In the genomic region with DNA sequence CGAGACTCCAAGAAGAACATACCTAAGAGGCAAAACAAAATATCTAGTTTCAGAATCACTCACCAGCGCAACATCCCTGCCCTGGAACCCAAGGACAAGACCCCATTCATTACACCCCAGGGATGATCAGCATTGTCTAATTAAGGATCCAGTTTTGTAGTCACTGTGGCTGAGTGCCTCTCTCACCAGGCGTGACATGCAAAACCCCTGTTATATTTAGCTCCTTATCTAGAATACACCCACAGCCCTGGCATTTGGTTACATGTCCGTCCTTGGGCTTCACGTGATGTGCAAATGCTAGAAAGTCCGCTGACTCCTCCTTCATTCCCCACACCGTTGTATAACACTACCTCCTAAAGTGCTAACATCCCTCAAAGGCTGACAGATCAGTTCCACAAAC, we compare ENCODE assay signal across 16 mouse cellular contexts. TPM values are rescaled to one million over a fixed set of nuclear protein-coding genes. Genes with fewer than 3 reads are reported as not detected.
DNase-seq lines count a peak whose midpoint lies in the region; ATAC-seq and TF ChIP-seq lines count a peak whose summit lies in the region.
"Had no signal": no experiment of that assay in that cellular context is flagged by ENCODE, and none has a peak within 500 bp of the region (broad histone marks: within the 10 kb centered on the region; RNA-seq: fewer than 3 reads in every experiment).

No protein-coding gene starts in this region.

- peaks cover 69% of the 10 kb centered on the region for H3K36me3 ChIP-seq in heart, embryonic 16.5 days (ENCODE audit: control insufficient read depth, insufficient read depth)
- peaks cover 25% of the 10 kb centered on the region for H3K36me3 ChIP-seq in intestine, embryonic 15.5 days
- H3K36me3 ChIP-seq: forebrain, embryonic 12.5 days; midbrain, embryonic 13.5 days had no signal

- WGBS in bone marrow, adult 2 months: 60% methylated on average over 7 of the region's 7 CpGs
- WGBS in heart, embryonic 16.5 days: 26% methylated on average over 7 of the region's 7 CpGs
- WGBS in intestine, embryonic 15.5 days: 73% methylated on average over 7 of the region's 7 CpGs
- 65% methylated on average over 7 of the region's 7 CpGs for WGBS in lung, adult 2 months

- H3K9me3 ChIP-seq in heart, embryonic 16.5 days (replicated peaks; ENCODE audit: control insufficient read depth, low read length): no peaks in the 10 kb centered on the region
- no peaks in the 10 kb centered on the region for H3K9me3 ChIP-seq in intestine, embryonic 15.5 days
- H3K9me3 ChIP-seq: forebrain, embryonic 12.5 days; midbrain, embryonic 13.5 days had no signal

- H3K4me1 ChIP-seq in bone marrow, adult 2 months (ENCODE audit: control insufficient read depth, insufficient read depth, low read length): peaks cover 10% of the 10 kb centered on the region; the same call in 1 of the 2 replicates
- H3K4me1 ChIP-seq in heart, embryonic 16.5 days (ENCODE audit: control insufficient read depth, insufficient read depth, low read length): peaks cover 23% of the 10 kb centered on the region
- peaks cover 8% of the 10 kb centered on the region for H3K4me1 ChIP-seq in intestine, embryonic 15.5 days (replicated peaks)
- H3K4me1 ChIP-seq in lung, adult 2 months (ENCODE audit: control insufficient read depth, insufficient read depth, low read length): peaks cover 6% of the 10 kb centered on the region
- H3K4me1 ChIP-seq: forebrain, embryonic 12.5 days; midbrain, embryonic 13.5 days had no signal

- ATAC-seq in heart, embryonic 16.5 days (replicated peaks; ENCODE audit: extremely low read depth, insufficient read depth, low FRiP score): peak; percentile 88
- ATAC-seq in megakaryocyte progenitor cell, adult 5-6 weeks (replicated peaks; ENCODE audit: poor library complexity): peak; percentile 64
- ATAC-seq in intestine, embryonic 15.5 days: no peak
- ATAC-seq: intestine, postnatal 0 days; midbrain, embryonic 13.5 days; Patski had no signal

- no peak overlapping the region for H3K4me3 ChIP-seq in gastrocnemius, adult 2 months
- H3K4me3 ChIP-seq in bone marrow, adult 2 months (replicated peaks; ENCODE audit: control insufficient read depth, low read depth, low read length): peak overlapping the region; percentile 4
- H3K4me3 ChIP-seq in heart, embryonic 16.5 days (ENCODE audit: low read length): no peak overlapping the region; the same call in 1 of the 2 replicates
- H3K4me3 ChIP-seq in intestine, embryonic 15.5 days (replicated peaks): no peak overlapping the region
- no peak overlapping the region for H3K4me3 ChIP-seq in lung, adult 2 months (replicated peaks; ENCODE audit: extremely low read depth, low read depth, low read length)
- H3K4me3 ChIP-seq: forebrain, embryonic 12.5 days; midbrain, embryonic 13.5 days had no signal

- DNase-seq in gastrocnemius, adult 2 months: no peak
- DNase-seq in gastrocnemius, postnatal 36 days: no peak
- no peak for DNase-seq in cerebellum, adult 8-10 months
- DNase-seq in lung, adult 2 months: no peak
- DNase-seq: gastrocnemius, postnatal 25 days had no signal

- intact Hi-C loops in gastrocnemius, adult 2 months (cut with DNase I): no loop called here
- intact Hi-C loops in gastrocnemius, postnatal 36 days (cut with DNase I): no loop called here

- TF ChIP-seq CTCF in gastrocnemius, adult 2 months (IDR thresholded peaks at IDR 0.05): no peak
- no peak for TF ChIP-seq CTCF in bone marrow, adult 2 months (IDR thresholded peaks at IDR 0.05; ENCODE audit: control insufficient read depth, insufficient read depth, low read length)
- TF ChIP-seq CTCF in lung, adult 2 months (IDR thresholded peaks at IDR 0.05; ENCODE audit: insufficient read depth, low read length): no peak

- peak overlapping the region; percentile 40; the same call in 1 of the 2 replicates for H3K9ac ChIP-seq in heart, embryonic 16.5 days (ENCODE audit: low read length)
- H3K9ac ChIP-seq in intestine, embryonic 15.5 days: no peak overlapping the region
- H3K9ac ChIP-seq: forebrain, embryonic 12.5 days; midbrain, embryonic 13.5 days had no signal

- no peak for TF ChIP-seq POLR2A in bone marrow, adult 2 months (IDR thresholded peaks at IDR 0.05; ENCODE audit: borderline replicate concordance, control insufficient read depth, low read depth, low read length)
- no peak for TF ChIP-seq POLR2A in lung, adult 2 months (IDR thresholded peaks at IDR 0.05; ENCODE audit: borderline replicate concordance, extremely low read depth, low read depth, low read length)

- peak overlapping the region; percentile 52 for H3K4me2 ChIP-seq in heart, embryonic 16.5 days (ENCODE audit: low read depth, low read length)
- H3K4me2 ChIP-seq in intestine, embryonic 15.5 days (replicated peaks): no peak overlapping the region
- H3K4me2 ChIP-seq: forebrain, embryonic 12.5 days; midbrain, embryonic 13.5 days had no signal

- no peaks in the 10 kb centered on the region for H3K27me3 ChIP-seq in heart, embryonic 16.5 days (ENCODE audit: control insufficient read depth, insufficient read depth, low read length)
- no peaks in the 10 kb centered on the region for H3K27me3 ChIP-seq in intestine, embryonic 15.5 days (replicated peaks)
- H3K27me3 ChIP-seq: forebrain, embryonic 12.5 days; midbrain, embryonic 13.5 days; Patski had no signal

- 0 out of 2 replicates have a peak overlapping the region, but pooled peaks have one; percentile 3 for H3K27ac ChIP-seq in gastrocnemius, adult 2 months
- H3K27ac ChIP-seq in bone marrow, adult 2 months (ENCODE audit: control insufficient read depth, insufficient read depth, low read depth, low read length, poor library complexity): peak overlapping the region; percentile 21; the same call in 1 of the 2 replicates
- peak overlapping the region; percentile 96 for H3K27ac ChIP-seq in heart, embryonic 16.5 days (ENCODE audit: low read length)
- no peak overlapping the region for H3K27ac ChIP-seq in intestine, embryonic 15.5 days
- H3K27ac ChIP-seq: forebrain, embryonic 12.5 days; midbrain, embryonic 13.5 days had no signal

RNA-seq across cellular contexts. Expression of a gene that starts 11.0 kb away (rescaled TPM):
- total RNA-seq in gastrocnemius, adult 2 months (2021): 1 to 10 TPM; 6.2 to 7.9 TPM
- 1 to 10 TPM; 6.6 to 6.7 TPM for total RNA-seq in gastrocnemius, postnatal 36 days (2021)
- polyA plus RNA-seq in bone marrow, adult 2 months (2011; ENCODE audit: insufficient read depth, insufficient read length, low replicate concordance, missing spikeins): 24.1 and 25.9 TPM in 2 replicates
- polyA plus RNA-seq in heart, embryonic 16.5 days (2015; fragmentation: Nextera tagmentation; extraction: Ambion mirVana): 71.3 and 75.1 TPM in 2 replicates
- total RNA-seq in megakaryocyte progenitor cell, adult 5-6 weeks (2015): 42.7 and 46.2 TPM in 2 replicates
- total RNA-seq in megakaryocyte progenitor cell, adult 5-6 weeks (2017): 36.6 and 39.2 TPM in 2 replicates
- polyA plus RNA-seq in intestine, embryonic 15.5 days (2015; fragmentation: Nextera tagmentation; extraction: Ambion mirVana): 64.8 and 74.4 TPM in 2 replicates
- polyA plus RNA-seq in lung, adult 2 months (2012; rRNA removed): 46.5 and 53.1 TPM in 2 replicates

RNA-seq across cellular contexts. Expression of a gene that starts 25.4 kb away (rescaled TPM):
- total RNA-seq in gastrocnemius, adult 2 months (2021): under 1 TPM in 1 of 2 experiments, not detected in 1; 0.45 TPM
- total RNA-seq in gastrocnemius, postnatal 36 days (2021): not detected
- polyA plus RNA-seq in bone marrow, adult 2 months (2011; ENCODE audit: insufficient read depth, insufficient read length, low replicate concordance, missing spikeins): not detected in 2 replicates
- polyA plus RNA-seq in heart, embryonic 16.5 days (2015; fragmentation: Nextera tagmentation; extraction: Ambion mirVana): not detected in 2 replicates
- total RNA-seq in megakaryocyte progenitor cell, adult 5-6 weeks (2015): not detected in 2 replicates
- total RNA-seq in megakaryocyte progenitor cell, adult 5-6 weeks (2017): not detected in 2 replicates
- not detected in 2 replicates for polyA plus RNA-seq in intestine, embryonic 15.5 days (2015; fragmentation: Nextera tagmentation; extraction: Ambion mirVana)
- not detected in 2 replicates for polyA plus RNA-seq in lung, adult 2 months (2012; rRNA removed)
- total RNA-seq: gastrocnemius, postnatal 25 days; layer of hippocampus, postnatal 14 days had no signal
- polyA plus RNA-seq: forebrain, embryonic 12.5 days; intestine, postnatal 0 days; limb, embryonic 14.5 days; midbrain, embryonic 13.5 days; neural tube, embryonic 14.5 days had no signal

RNA-seq across cellular contexts. Expression of a gene that starts 44.4 kb away (rescaled TPM):
- 10 to 100 TPM in 1 of 2 experiments, 1 to 10 TPM in 1; 6.8 to 11.4 TPM for total RNA-seq in gastrocnemius, adult 2 months (2021)
- 1 to 10 TPM; 7.1 to 7.3 TPM for total RNA-seq in gastrocnemius, postnatal 36 days (2021)
- 32.5 and 41.1 TPM in 2 replicates for polyA plus RNA-seq in bone marrow, adult 2 months (2011; ENCODE audit: insufficient read depth, insufficient read length, low replicate concordance, missing spikeins)
- polyA plus RNA-seq in heart, embryonic 16.5 days (2015; fragmentation: Nextera tagmentation; extraction: Ambion mirVana): 53.5 and 63.7 TPM in 2 replicates
- 146 and 154 TPM in 2 replicates for total RNA-seq in megakaryocyte progenitor cell, adult 5-6 weeks (2015)
- 113 and 122 TPM in 2 replicates for total RNA-seq in megakaryocyte progenitor cell, adult 5-6 weeks (2017)
- 43.9 and 44.5 TPM in 2 replicates for polyA plus RNA-seq in intestine, embryonic 15.5 days (2015; fragmentation: Nextera tagmentation; extraction: Ambion mirVana)
- polyA plus RNA-seq in lung, adult 2 months (2012; rRNA removed): 91.2 and 96.3 TPM in 2 replicates
